Comparison of ENCODE assay signal across 8 mouse cellular contexts in genomic region chr7:93006694-93007231, GRCm38 (mm10).
A peak's percentile ranks its signal among the peaks of the same experiment; 100 is the strongest.
DNase-seq lines count a peak whose midpoint lies in the region.
"Not testable (repeated sequence)": the region's sequence is repeated elsewhere in the genome, so short reads cannot be mapped to it uniquely, and the experiment has no call there.

No protein-coding gene starts in this region.

- not testable (repeated sequence) for H3K36me3 ChIP-seq in megakaryocyte, embryonic 14.5 days (replicated peaks; ENCODE audit: low read length)

- not testable (repeated sequence) for H3K27me3 ChIP-seq in megakaryocyte, embryonic 14.5 days (replicated peaks)

- H3K4me1 ChIP-seq in megakaryocyte, embryonic 14.5 days: peaks cover 33% of the 10 kb centered on the region

- H3K4me3 ChIP-seq in megakaryocyte, embryonic 14.5 days (replicated peaks): peak overlapping the region; percentile 56

- DNase-seq in adrenal gland, adult 8-10 months: peak; percentile 78
- peak; percentile 27 to 52 for DNase-seq in cerebellum, postnatal 25 days
- peak; percentile 25 to 55 for DNase-seq in frontal cortex, postnatal 36 days (ENCODE audit: low spot score in 2 of 2)
- peak; percentile 88 to 89 for DNase-seq in heart, postnatal 10 days
- peak; percentile 39 to 48 for DNase-seq in kidney, postnatal 25 days
- peak; percentile 16 to 56 for DNase-seq in left cerebral cortex, postnatal 25 days (ENCODE audit: low spot score in 2 of 2)
- DNase-seq in right cerebral cortex, postnatal 14 days: peak; percentile 16

- intact Hi-C loops in heart, postnatal 10 days (cut with DNase I); left cerebral cortex, postnatal 25 days (cut with DNase I): not testable (repeated sequence)

- H3K9me3 ChIP-seq in megakaryocyte, embryonic 14.5 days: not testable (repeated sequence)

Comparison
In these comparisons a context has a peak if more than half of its experiments do, and no peak if none do; other contexts are left out.
1. Peak in every context shown above with its lines: DNase-seq and H3K4me3 ChIP-seq.
2. DNase-seq: peak in every context shown above with its lines; median percentile 88 in heart, postnatal 10 days; 78 in adrenal gland, adult 8-10 months; 44 in kidney, postnatal 25 days; 40 in frontal cortex, postnatal 36 days; 40 in cerebellum, postnatal 25 days; 36 in left cerebral cortex, postnatal 25 days; 16 in right cerebral cortex, postnatal 14 days.